Mouse (Mus musculus) liver, postnatal 0 days (tissue): ENCODE results near the gene Sos1. TPM values are rescaled to one million over a fixed set of nuclear protein-coding genes. Genes with fewer than 3 reads are reported as not detected.
A peak's percentile ranks its signal among the peaks of the same experiment; 100 is the strongest.

Source experiments
- ATAC-seq: fragments of 200-750 bp; cut with Nextera tagmentation; 2 replicates; pipeline ENCODE4 v1.8.0; 2017; ENCODE audit warnings: mild to moderate bottlenecking, moderate library complexity
- DNase-seq: peaks from one replicate; pipeline ENCODE4 v3.0.0-alpha.2; 2016
- H3K27ac ChIP-seq: fragments of 300-500 bp; sonication (generic); 2 replicates; pipeline ENCODE4 v1.5.1; 2014; ENCODE audit warnings: antibody characterized with exemption, moderate library complexity, mild to moderate bottlenecking, low read depth
- H3K27me3 ChIP-seq: fragments of 300-500 bp; sonication (generic); 2 replicates; pipeline ENCODE4 v1.6.1; 2014; ENCODE audit warnings: low read length, control low read depth, mixed read lengths; ENCODE audit not compliant: insufficient read depth
- H3K36me3 ChIP-seq: fragments of 300-500 bp; sonication (generic); replicated peaks from 2 replicates; pipeline ENCODE4 v1.6.1; 2014; ENCODE audit warnings: mild to moderate bottlenecking, control low read depth, low read length, moderate library complexity, mixed read lengths; ENCODE audit not compliant: insufficient read depth
- H3K4me1 ChIP-seq: fragments of 300-500 bp; sonication (generic); 2 replicates; pipeline ENCODE4 v1.6.1; 2014; ENCODE audit warnings: antibody characterized with exemption, mild to moderate bottlenecking, control low read depth; ENCODE audit not compliant: insufficient read depth
- H3K4me2 ChIP-seq: fragments of 300-500 bp; sonication (generic); 2 replicates; pipeline ENCODE4 v1.6.1; 2014; ENCODE audit warnings: low read depth, mild to moderate bottlenecking, low read length, moderate library complexity, mixed read lengths
- H3K4me3 ChIP-seq: fragments of 300-500 bp; sonication (generic); 2 replicates; pipeline ENCODE4 v1.5.1; 2014; ENCODE audit warnings: low read depth, low read length
- H3K9ac ChIP-seq: fragments of 300-500 bp; sonication (generic); replicated peaks from 2 replicates; pipeline ENCODE4 v1.6.1; 2014; ENCODE audit warnings: mild to moderate bottlenecking, moderate library complexity
- H3K9me3 ChIP-seq: fragments of 300-500 bp; sonication (generic); 2 replicates; pipeline ENCODE4 v1.6.1; 2016; ENCODE audit warnings: mild to moderate bottlenecking, control low read depth, low read length, mixed read lengths
- CTCF ChIP-seq: sonication (generic); IDR thresholded peaks from 2 replicates; pipeline ENCODE4 v1.5.1; 2016; ENCODE audit warnings: antibody characterized with exemption, low read depth
- EP300 ChIP-seq: IDR thresholded peaks from 2 replicates; pipeline ENCODE4 v1.6.1; 2016; ENCODE audit warnings: antibody characterized with exemption, low read depth, mild to moderate bottlenecking
- WGBS: fragments of 180-500 bp; shearing (Covaris S2); extraction: QIAGEN DNeasy Blood & Tissue Kit; methylation state at CpG from one replicate; pipeline ENCODE4 v1.1.7; 2014; ENCODE audit not compliant: insufficient replicate concordance; 5-methylcytosine and 5-hydroxymethylcytosine counted together
- polyA plus RNA-seq: library from polyadenylated mRNA; unstranded; fragments of >200 nt; fragmentation: Nextera tagmentation; extraction: Ambion mirVana; gene quantifications from 2 replicates; pipeline ENCODE4 v1.2.1, GENCODE M21; 2015

Sos1 gene
- polyA plus RNA-seq, 1 experiment from 2014 or later = 1.4 TPM

DNA sequence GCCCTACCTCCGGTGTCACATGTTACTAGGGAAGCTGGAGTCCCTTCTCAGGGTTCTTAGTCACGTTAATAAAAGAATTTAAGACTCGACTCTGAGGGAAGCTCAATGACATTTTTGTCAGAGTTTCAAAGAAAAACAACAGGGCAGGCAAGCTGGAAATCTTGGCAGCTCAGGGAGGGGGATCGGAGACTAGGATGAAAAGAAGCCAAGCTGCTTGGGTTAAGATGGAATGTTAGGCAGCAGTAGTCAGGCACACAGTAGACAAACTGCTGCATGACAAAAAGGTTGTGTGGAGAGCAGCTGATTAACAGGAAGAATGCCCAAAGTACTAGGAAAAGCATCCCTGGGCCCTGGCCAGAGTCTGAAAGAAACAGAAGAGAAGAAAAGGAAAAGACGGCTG lies 9.9 kb upstream of the Sos1 start:
- Histone ChIP-seq H3K27ac (no peak overlapping the region), H3K4me1 (no peaks in the 10 kb centered on the region), H3K4me3 (no peak overlapping the region), H3K9me3 (no peaks in the 10 kb centered on the region; the same call in 1 of the 2 replicates), H3K4me2 (no peak overlapping the region), H3K36me3 (no peaks in the 10 kb centered on the region), H3K27me3 (no peaks in the 10 kb centered on the region), H3K9ac (no peak overlapping the region)
- ATAC-seq = no peak
- WGBS = 81% methylated on average over 5 of the region's 5 CpGs
- no peak for DNase-seq
- TF ChIP-seq CTCF (no peak), EP300 (no peak)

DNA sequence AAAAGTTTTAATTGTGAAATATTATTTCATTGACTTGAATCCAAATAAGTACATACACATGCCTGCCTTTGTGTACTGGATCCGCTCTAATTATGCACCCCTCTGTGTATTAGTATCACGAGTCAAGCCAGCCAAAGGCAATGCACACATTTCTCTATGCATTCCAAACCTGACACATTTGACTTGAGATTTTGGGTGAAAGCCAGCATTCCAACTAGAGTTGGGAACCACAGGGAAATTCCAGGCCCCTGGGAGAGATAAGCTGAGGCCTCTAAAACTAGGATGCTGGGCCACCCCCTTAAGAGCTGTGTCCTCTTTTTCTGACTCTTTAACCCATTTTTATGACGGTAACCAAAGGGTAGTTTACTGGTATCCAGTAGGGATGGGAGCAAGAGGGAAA lies 8.7 kb upstream of the Sos1 start:
- no peak for TF ChIP-seq CTCF
- no peak for TF ChIP-seq EP300
- 60% methylated on average over 3 of the region's 3 CpGs for WGBS
- DNase-seq = no peak
- H3K4me2 ChIP-seq = no peak overlapping the region
- H3K36me3 ChIP-seq = no peaks in the 10 kb centered on the region
- H3K4me3 ChIP-seq = no peak overlapping the region
- H3K4me1 ChIP-seq = no peaks in the 10 kb centered on the region
- H3K9ac ChIP-seq = no peak overlapping the region
- H3K27me3 ChIP-seq = no peaks in the 10 kb centered on the region
- ATAC-seq = no peak
- no peaks in the 10 kb centered on the region for H3K9me3 ChIP-seq
- no peak overlapping the region for H3K27ac ChIP-seq

DNA sequence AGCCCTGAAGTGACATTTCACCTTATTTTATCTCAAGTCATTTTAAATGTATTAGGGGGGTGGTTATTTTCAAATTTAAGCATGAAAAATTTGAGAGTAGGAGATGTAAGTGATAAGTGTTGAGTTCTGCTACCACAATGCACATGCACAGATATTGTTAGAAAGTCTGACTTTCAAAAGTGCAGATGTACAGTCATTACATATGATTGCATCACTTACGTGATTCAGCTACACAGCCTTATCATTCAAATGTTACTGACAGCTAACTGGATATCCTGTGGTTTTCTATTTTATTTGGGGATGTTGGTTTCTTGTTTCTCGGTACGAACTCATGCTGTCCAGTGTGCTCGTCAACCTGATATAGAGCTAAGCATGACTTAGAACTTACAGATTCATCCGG lies 4.9 kb upstream of the Sos1 start:
- Histone ChIP-seq H3K27me3 (no peaks in the 10 kb centered on the region), H3K4me2 (no peak overlapping the region), H3K27ac (no peak overlapping the region), H3K4me1 (peaks cover 15% of the 10 kb centered on the region), H3K36me3 (no peaks in the 10 kb centered on the region), H3K9me3 (no peaks in the 10 kb centered on the region), H3K4me3 (no peak overlapping the region), H3K9ac (no peak overlapping the region)
- no peak for DNase-seq
- TF ChIP-seq CTCF (no peak), EP300 (no peak)
- WGBS = 58% methylated on average over 5 of the region's 5 CpGs
- no peak for ATAC-seq

DNA sequence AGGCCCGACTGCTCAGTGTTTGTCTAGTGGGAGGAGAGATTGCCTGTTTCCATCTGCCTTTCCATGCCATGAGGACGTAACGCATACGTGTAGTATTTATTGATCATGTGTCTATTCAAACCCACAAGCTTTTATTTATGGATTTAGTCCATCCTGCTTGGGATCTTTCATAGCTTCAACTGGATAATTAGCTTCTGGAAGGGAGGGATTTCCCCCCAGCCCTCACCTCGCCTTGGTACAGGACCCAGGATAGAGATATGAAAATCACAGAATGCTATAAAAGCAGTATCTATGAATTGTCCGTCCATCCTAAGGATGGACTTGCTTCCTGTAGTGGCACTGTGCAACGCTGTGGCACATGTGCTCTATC lies 587 bp upstream of the Sos1 start:
- no peak for TF ChIP-seq CTCF
- no peak for TF ChIP-seq EP300
- DNase-seq (no peak), ATAC-seq (no peak)
- 35% methylated on average over 7 of the region's 7 CpGs for WGBS
- peak overlapping the region; percentile 97 for H3K27ac ChIP-seq
- no peaks in the 10 kb centered on the region for H3K36me3 ChIP-seq
- peak overlapping the region; percentile 86 for H3K4me2 ChIP-seq
- peak overlapping the region; percentile 95 for H3K9ac ChIP-seq
- H3K9me3 ChIP-seq = no peaks in the 10 kb centered on the region
- peaks cover 32% of the 10 kb centered on the region for H3K4me1 ChIP-seq
- peak overlapping the region; percentile 97 for H3K4me3 ChIP-seq
- no peaks in the 10 kb centered on the region for H3K27me3 ChIP-seq

DNA sequence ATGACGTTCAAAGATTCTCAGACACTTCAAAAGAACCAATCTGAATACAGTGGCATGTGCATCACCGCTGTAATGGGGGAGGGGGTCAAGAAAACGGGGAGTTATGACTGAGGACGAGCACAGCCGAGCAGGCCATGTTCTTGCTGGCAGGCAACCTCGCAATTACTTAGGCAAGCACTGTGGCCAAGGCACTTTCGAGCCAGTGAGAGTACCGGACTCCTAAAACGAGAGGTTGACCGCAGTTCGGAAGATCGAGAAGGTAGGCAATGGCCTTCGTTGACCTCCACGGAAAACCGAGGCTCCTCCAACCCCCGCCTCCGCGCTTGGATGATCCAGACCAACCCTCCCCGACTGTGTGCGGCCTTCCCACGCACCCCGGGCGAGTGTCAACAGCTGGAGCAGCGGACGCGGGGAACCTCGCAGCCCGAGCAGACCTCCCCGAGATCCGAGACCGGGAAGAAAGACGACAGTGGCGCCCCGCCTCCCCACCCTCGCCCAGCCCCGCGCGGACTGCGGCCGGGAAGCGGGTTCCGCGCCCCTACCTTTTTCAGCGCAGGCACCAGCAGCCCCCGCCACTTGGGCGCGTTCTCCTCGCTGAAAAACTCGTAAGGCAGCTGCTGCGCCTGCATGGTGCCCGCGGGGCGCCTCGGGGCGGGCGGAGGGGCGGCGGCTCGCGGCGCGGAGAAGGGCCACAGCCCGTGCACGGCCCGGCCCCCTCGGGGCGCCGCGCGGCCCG lies 790 bp downstream of the Sos1 start:
- peak overlapping the region; percentile 97 for H3K4me3 ChIP-seq
- H3K4me1 ChIP-seq = peaks cover 32% of the 10 kb centered on the region
- H3K4me2 ChIP-seq = peak overlapping the region; percentile 86
- WGBS = under 1% methylated on average over 60 of the region's 71 CpGs
- no peak for TF ChIP-seq EP300
- DNase-seq = peak; percentile 71
- H3K36me3 ChIP-seq = peaks cover 3% of the 10 kb centered on the region; the same call in 1 of the 2 replicates
- peak overlapping the region; percentile 97 for H3K27ac ChIP-seq
- no peaks in the 10 kb centered on the region for H3K27me3 ChIP-seq
- no peaks in the 10 kb centered on the region for H3K9me3 ChIP-seq
- peak overlapping the region; percentile 95 for H3K9ac ChIP-seq
- ATAC-seq = peak; percentile 50

DNA sequence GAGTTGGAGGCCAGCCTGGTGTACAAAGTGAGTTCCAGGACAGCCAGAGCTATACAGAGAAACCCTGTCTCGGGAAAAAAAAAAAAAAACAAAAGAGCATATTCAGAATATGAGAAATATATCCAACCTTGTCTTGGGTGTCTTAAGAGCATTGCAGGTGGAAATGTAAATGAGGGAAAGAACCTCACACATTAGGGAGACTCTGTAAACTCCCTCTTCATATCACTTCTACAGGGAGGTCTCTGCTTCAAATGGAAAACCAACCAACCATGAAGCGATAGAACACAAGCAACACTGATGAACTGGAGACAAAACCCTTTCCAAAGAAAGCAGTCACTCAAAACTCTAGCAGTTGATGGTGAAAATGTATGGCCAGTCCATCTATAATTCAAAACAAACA lies 2.6 kb downstream of the Sos1 start:
- H3K27me3 ChIP-seq = no peaks in the 10 kb centered on the region
- H3K4me3 ChIP-seq = no peak overlapping the region
- WGBS = 84% methylated on average over 2 of the region's 2 CpGs
- DNase-seq (no peak), ATAC-seq (no peak)
- no peaks in the 10 kb centered on the region for H3K9me3 ChIP-seq
- H3K4me2 ChIP-seq = no peak overlapping the region
- peaks cover 28% of the 10 kb centered on the region for H3K4me1 ChIP-seq
- peaks cover 7% of the 10 kb centered on the region; the same call in 1 of the 2 replicates for H3K36me3 ChIP-seq
- no peak overlapping the region for H3K27ac ChIP-seq
- H3K9ac ChIP-seq = no peak overlapping the region
- TF ChIP-seq EP300 (no peak), CTCF (no peak)

DNA sequence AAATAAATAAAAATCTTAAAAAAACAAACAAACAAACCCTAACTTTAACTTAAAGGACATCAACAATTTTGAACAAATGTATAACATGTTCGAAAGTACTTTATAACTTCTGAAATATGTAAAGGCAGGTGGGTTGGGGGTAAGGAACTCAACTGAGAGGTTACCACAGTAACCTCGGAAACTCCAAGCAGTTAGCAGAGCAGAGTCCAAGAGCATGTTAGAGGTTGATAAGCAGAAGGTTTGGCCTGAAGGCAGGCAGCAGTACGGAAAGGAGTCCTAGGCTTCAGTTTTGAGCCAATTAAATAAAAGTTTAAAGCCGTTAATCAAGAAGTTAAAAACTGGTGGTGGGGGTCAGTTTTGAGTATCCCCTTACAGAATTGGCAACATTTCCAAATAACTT lies 3.8 kb downstream of the Sos1 start:
- ATAC-seq = no peak
- Histone ChIP-seq H3K27ac (no peak overlapping the region), H3K36me3 (peaks cover 7% of the 10 kb centered on the region; the same call in 1 of the 2 replicates), H3K27me3 (no peaks in the 10 kb centered on the region), H3K4me3 (no peak overlapping the region), H3K4me1 (peaks cover 23% of the 10 kb centered on the region), H3K9ac (no peak overlapping the region), H3K4me2 (no peak overlapping the region), H3K9me3 (no peaks in the 10 kb centered on the region)
- TF ChIP-seq CTCF = no peak
- TF ChIP-seq EP300 = no peak
- DNase-seq = no peak
- 60% methylated on average over 4 of the region's 4 CpGs for WGBS
